Mouse (Mus musculus): ENCODE data around the gene Rgcc.

DNA sequence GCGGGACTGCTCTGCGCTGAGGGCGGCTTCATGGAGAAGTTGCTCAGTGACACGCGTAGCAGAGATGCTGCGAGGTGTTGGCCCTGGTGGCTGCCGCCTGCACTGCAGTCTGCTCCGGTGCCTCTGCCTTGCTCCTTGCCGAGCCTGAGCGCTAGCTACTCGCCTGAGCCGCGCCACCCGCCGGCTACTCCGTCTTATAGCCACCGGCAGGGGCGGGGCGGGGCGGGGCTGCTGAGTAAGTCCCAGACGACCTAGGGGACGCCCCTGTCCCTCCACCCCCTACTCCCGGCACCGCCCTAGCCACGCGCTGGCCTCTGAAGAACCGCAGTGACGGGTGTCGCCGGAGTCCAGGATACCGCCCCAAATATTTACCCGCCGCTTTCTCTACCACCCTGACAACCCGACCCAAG lies at the start of gene Rgcc:
- TF ChIP-seq POLR2A (IDR thresholded peaks at IDR 0.05; ENCODE audit: insufficient read depth, low read depth, low read length) (peak; percentile 53), CTCF (IDR thresholded peaks at IDR 0.05; ENCODE audit: insufficient read depth, low read depth, low read length) (peak; percentile 87)
